Mouse (Mus musculus): Measurements from ENCODE around the gene Lrrc8b. TPM values are rescaled to one million over a fixed set of nuclear protein-coding genes. Genes with fewer than 3 reads are reported as not detected.

The Lrrc8b gene
- polyA plus RNA-seq, 1 experiment, result 19.2 TPM

- Histone ChIP-seq H3K4me3 (ENCODE audit: control insufficient read depth, insufficient read depth, low read length) (no peak overlapping the region), H3K36me3 (ENCODE audit: control insufficient read depth, insufficient read depth, low read length) (no peaks in the 10 kb centered on the region), H3K27me3 (ENCODE audit: control insufficient read depth, insufficient read depth, low read length) (no peaks in the 10 kb centered on the region), H3K4me1 (replicated peaks; ENCODE audit: control insufficient read depth, insufficient read depth, low read length) (no peaks in the 10 kb centered on the region), H3K27ac (ENCODE audit: control insufficient read depth, insufficient read depth, low read length) (no peak overlapping the region)
- 39% methylated on average over 13 of the region's 13 CpGs for WGBS
- peak; percentile 73 for DNase-seq
- TF ChIP-seq CTCF (IDR thresholded peaks at IDR 0.05; ENCODE audit: borderline replicate concordance, control insufficient read depth, extremely low read depth, insufficient read depth, low read length, poor library complexity), result no peak
- no peak for TF ChIP-seq POLR2A (IDR thresholded peaks at IDR 0.05; ENCODE audit: control insufficient read depth, extremely low read depth, insufficient read depth, low read length, poor library complexity)
Observed at GRCm38 (mm10) chr5:105399631-105400423, 15.7 kb upstream of the Lrrc8b start.

GRCm38 (mm10) chr5:105400424-105401375 lies 14.9 kb upstream of the Lrrc8b start:
- no peaks in the 10 kb centered on the region for H3K27me3 ChIP-seq (ENCODE audit: control insufficient read depth, insufficient read depth, low read length)
- no peak overlapping the region for H3K4me3 ChIP-seq (ENCODE audit: control insufficient read depth, insufficient read depth, low read length)
- no peak for TF ChIP-seq POLR2A (IDR thresholded peaks at IDR 0.05; ENCODE audit: control insufficient read depth, extremely low read depth, insufficient read depth, low read length, poor library complexity)
- TF ChIP-seq CTCF (IDR thresholded peaks at IDR 0.05; ENCODE audit: borderline replicate concordance, control insufficient read depth, extremely low read depth, insufficient read depth, low read length, poor library complexity), result no peak
- no peak for DNase-seq
- WGBS, result 78% methylated on average over 17 of the region's 17 CpGs
- no peaks in the 10 kb centered on the region for H3K36me3 ChIP-seq (ENCODE audit: control insufficient read depth, insufficient read depth, low read length)
- no peaks in the 10 kb centered on the region for H3K4me1 ChIP-seq (replicated peaks; ENCODE audit: control insufficient read depth, insufficient read depth, low read length)
- H3K27ac ChIP-seq (ENCODE audit: control insufficient read depth, insufficient read depth, low read length), result no peak overlapping the region

GRCm38 (mm10) chr5:105401536-105401935 lies 14.0 kb upstream of the Lrrc8b start:
- WGBS, result 91% methylated on average over 6 of the region's 6 CpGs
- peak; percentile 0 for DNase-seq

GRCm38 (mm10) chr5:105404961-105405360 lies 10.6 kb upstream of the Lrrc8b start:
- WGBS, result 20% methylated on average over 8 of the region's 8 CpGs
- H3K36me3 ChIP-seq (ENCODE audit: control insufficient read depth, insufficient read depth, low read length), result no peaks in the 10 kb centered on the region
- no peak for TF ChIP-seq POLR2A (IDR thresholded peaks at IDR 0.05; ENCODE audit: control insufficient read depth, extremely low read depth, insufficient read depth, low read length, poor library complexity)
- no peak for TF ChIP-seq CTCF (IDR thresholded peaks at IDR 0.05; ENCODE audit: borderline replicate concordance, control insufficient read depth, extremely low read depth, insufficient read depth, low read length, poor library complexity)

More at GRCm38 (mm10) chr5:105401536-105401935, 14.0 kb upstream of the Lrrc8b start:
- H3K4me3 ChIP-seq (ENCODE audit: control insufficient read depth, insufficient read depth, low read length), result no peak overlapping the region
- H3K27ac ChIP-seq (ENCODE audit: control insufficient read depth, insufficient read depth, low read length), result peak overlapping the region; percentile 19; the same call in 1 of the 2 replicates
- no peaks in the 10 kb centered on the region for H3K4me1 ChIP-seq (replicated peaks; ENCODE audit: control insufficient read depth, insufficient read depth, low read length)
- TF ChIP-seq POLR2A (IDR thresholded peaks at IDR 0.05; ENCODE audit: control insufficient read depth, extremely low read depth, insufficient read depth, low read length, poor library complexity), result no peak
- TF ChIP-seq CTCF (IDR thresholded peaks at IDR 0.05; ENCODE audit: borderline replicate concordance, control insufficient read depth, extremely low read depth, insufficient read depth, low read length, poor library complexity), result no peak
- H3K27me3 ChIP-seq (ENCODE audit: control insufficient read depth, insufficient read depth, low read length), result no peaks in the 10 kb centered on the region
- H3K36me3 ChIP-seq (ENCODE audit: control insufficient read depth, insufficient read depth, low read length), result no peaks in the 10 kb centered on the region

GRCm38 (mm10) chr5:105407661-105408060 lies 7.9 kb upstream of the Lrrc8b start:
- H3K27me3 ChIP-seq (ENCODE audit: control insufficient read depth, insufficient read depth, low read length), result no peaks in the 10 kb centered on the region
- no peaks in the 10 kb centered on the region for H3K36me3 ChIP-seq (ENCODE audit: control insufficient read depth, insufficient read depth, low read length)
- TF ChIP-seq CTCF (IDR thresholded peaks at IDR 0.05; ENCODE audit: borderline replicate concordance, control insufficient read depth, extremely low read depth, insufficient read depth, low read length, poor library complexity), result no peak
- no peak for TF ChIP-seq POLR2A (IDR thresholded peaks at IDR 0.05; ENCODE audit: control insufficient read depth, extremely low read depth, insufficient read depth, low read length, poor library complexity)
- no peak for DNase-seq
- peaks cover 5% of the 10 kb centered on the region for H3K4me1 ChIP-seq (replicated peaks; ENCODE audit: control insufficient read depth, insufficient read depth, low read length)
- WGBS, result 96% methylated on average over 5 of the region's 5 CpGs
- no peak overlapping the region for H3K27ac ChIP-seq (ENCODE audit: control insufficient read depth, insufficient read depth, low read length)
- no peak overlapping the region for H3K4me3 ChIP-seq (ENCODE audit: control insufficient read depth, insufficient read depth, low read length)

More at GRCm38 (mm10) chr5:105404961-105405360, 10.6 kb upstream of the Lrrc8b start:
- peak; percentile 83 for DNase-seq
- Histone ChIP-seq H3K4me3 (ENCODE audit: control insufficient read depth, insufficient read depth, low read length) (no peak overlapping the region), H3K4me1 (replicated peaks; ENCODE audit: control insufficient read depth, insufficient read depth, low read length) (no peaks in the 10 kb centered on the region), H3K27ac (ENCODE audit: control insufficient read depth, insufficient read depth, low read length) (no peak overlapping the region), H3K27me3 (ENCODE audit: control insufficient read depth, insufficient read depth, low read length) (no peaks in the 10 kb centered on the region)

- H3K27ac ChIP-seq (ENCODE audit: control insufficient read depth, insufficient read depth, low read length), result no peak overlapping the region
- no peak for DNase-seq
- no peaks in the 10 kb centered on the region for H3K36me3 ChIP-seq (ENCODE audit: control insufficient read depth, insufficient read depth, low read length)
- TF ChIP-seq CTCF (IDR thresholded peaks at IDR 0.05; ENCODE audit: borderline replicate concordance, control insufficient read depth, extremely low read depth, insufficient read depth, low read length, poor library complexity) (no peak), POLR2A (IDR thresholded peaks at IDR 0.05; ENCODE audit: control insufficient read depth, extremely low read depth, insufficient read depth, low read length, poor library complexity) (no peak)
- no peaks in the 10 kb centered on the region for H3K27me3 ChIP-seq (ENCODE audit: control insufficient read depth, insufficient read depth, low read length)
- peaks cover 5% of the 10 kb centered on the region for H3K4me1 ChIP-seq (replicated peaks; ENCODE audit: control insufficient read depth, insufficient read depth, low read length)
- 48% methylated on average over 4 of the region's 4 CpGs for WGBS
- H3K4me3 ChIP-seq (ENCODE audit: control insufficient read depth, insufficient read depth, low read length), result no peak overlapping the region
Observed at GRCm38 (mm10) chr5:105409092-105409491, 6.5 kb upstream of the Lrrc8b start.
